Mouse (Mus musculus): ENCODE results near the gene Plp2.

DNA sequence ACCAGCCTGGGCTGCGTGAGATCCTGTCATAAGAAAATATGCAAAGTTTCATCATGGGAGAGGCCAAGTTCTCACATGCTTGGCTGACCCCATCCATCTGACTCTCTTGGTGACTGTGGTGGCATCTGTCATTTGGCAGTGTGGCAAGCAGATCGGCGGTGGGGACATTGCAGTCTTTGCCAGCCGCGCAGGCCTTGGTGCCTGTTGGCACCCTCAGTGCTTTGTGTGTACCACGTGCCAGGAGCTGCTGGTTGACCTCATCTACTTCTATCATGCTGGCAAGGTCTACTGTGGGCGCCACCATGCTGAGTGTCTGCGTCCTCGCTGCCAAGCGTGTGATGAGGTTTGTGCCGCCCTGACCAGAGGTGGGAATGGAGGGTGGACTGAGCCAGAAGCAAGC lies 6.4 kb downstream of the Plp2 start:
- TF ChIP-seq TAL1 (IDR thresholded peaks at IDR 0.05; ENCODE audit: low read length) (no peak), GATA1 (IDR thresholded peaks at IDR 0.05; ENCODE audit: low read length) (no peak)

All from erythroblast, embryonic 14.5 days (primary cell).